Mouse (Mus musculus) hindlimb bud, embryonic 11.5 days (tissue): ENCODE measurements around the gene Fam171b.

Source experiments
- DNase-seq: peaks from one replicate; pipeline ENCODE4 v3.0.0-alpha.2; 2012; ENCODE audit warnings: low read depth, low spot score; ENCODE audit errors: extremely low spot score

Gene Fam171b

GRCm38 (mm10) chr2:83812483-83813272 lies at the start of gene Fam171b:
TSS of gene Fam171b (plus strand) at chr2:83812636.
- DNase-seq = peak; percentile 2

GRCm38 (mm10) chr2:83766058-83766457 lies 46.4 kb upstream of the Fam171b start:
- no peak for DNase-seq

DNA sequence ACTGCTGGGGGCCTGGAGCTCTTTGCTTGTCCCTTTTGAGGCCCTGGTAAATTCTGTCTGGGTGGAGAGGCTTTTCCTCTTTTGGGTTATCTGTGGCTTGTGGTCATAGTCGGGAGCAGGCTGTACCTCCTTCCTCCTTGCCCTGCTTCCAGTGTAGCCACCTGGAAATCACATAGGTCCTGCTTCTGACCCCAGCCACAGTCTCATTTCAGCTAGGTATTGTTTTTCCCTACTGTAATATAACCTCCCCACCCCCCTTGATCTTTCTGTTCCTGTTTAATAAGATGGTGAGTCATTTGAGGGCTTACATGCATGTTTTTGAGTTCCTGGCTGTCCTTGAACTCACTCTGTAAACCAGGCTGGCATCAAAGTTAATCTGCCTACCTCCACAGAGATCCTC lies 45.6 kb upstream of the Fam171b start:
- no peak for DNase-seq

DNA sequence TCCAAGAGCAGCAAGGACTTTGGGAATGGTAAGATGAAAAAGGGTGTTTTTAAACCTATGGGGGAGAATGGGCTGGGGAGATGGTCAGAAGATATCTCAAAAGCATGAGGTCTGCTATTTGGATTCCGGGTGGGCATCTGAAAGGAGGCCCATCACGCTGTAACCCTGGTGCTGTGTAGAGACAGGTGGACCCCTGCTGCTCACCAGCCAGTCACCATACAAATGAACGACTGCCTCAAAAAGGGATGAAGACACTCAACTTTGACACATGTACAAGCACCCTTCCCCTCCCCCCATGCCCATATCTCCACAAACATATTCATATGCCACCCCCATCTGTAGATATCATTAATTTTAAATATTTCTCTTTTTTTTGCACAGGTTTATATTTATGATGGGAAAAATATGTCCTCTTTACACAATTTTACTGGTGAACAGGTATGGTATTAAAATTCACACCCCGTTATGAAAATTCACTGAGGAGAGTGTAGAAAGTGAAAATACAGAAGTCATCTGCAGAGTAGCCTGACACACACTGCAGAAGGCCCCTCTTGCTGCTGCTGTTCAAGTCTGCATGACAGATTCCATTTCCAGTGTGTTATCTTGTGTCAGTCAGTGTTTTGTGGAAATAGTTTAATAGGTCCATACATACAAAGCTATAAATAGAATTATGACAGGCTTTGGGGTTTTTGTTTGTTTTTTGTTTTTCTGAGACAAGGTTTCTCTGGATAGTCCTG lies 44.0 kb upstream of the Fam171b start:
- DNase-seq = no peak

- DNase-seq = peak; percentile 42
These were observed 41.2 kb upstream of the Fam171b start for GRCm38 (mm10) chr2:83771155-83771812.

DNA sequence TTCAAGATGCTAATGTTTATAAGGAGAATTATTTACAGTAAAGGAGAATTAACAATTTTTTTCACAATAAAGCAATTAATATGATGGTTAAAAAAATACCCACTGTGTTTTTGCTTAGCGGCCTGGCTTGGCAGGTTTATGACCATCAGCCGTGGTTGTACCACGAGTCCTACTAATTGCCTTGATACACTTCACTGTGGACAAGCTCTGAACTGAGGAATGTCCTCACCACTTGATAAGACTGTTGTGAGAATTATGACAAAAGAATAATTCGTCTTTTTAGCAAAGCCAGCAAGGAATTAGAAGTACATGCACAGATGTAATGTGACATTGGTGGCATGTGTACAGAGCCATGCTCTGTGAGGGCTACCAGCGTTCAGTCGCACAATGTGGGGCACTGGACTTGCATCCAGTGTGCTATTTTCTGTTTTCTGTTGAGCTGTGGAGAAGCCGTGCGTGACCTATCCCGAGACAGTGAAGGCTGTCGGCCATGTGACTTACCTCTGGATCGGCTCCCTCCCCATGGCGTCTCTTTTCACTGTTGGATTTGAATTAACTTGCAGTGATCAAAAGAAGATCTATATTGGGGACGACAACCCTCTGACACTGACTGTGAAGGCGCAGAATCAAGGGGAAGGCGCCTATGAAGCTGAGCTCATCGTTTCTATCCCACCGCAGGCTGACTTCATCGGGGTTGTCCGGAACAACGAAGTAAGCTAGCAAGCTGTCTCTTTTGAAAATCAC lies 20.9 kb upstream of the Fam171b start:
- no peak for DNase-seq

DNA sequence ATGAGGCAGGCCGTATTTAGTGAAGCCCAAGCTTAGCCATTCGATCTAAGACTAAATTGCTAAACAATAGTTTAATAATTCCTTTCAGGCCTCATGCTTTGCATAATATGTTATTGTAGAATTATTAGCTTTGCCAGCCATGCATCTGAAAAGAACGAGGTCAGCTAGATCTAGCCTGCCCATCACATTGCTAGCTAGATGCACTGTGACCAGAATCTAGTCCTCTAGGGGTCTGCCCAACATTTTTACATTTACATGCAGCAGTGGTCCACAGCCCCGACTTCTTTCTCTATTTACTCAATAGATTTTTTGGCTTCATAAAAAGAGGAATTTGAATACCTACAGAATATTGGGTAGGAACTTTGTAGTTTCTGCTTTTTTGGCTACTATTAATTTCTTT lies 20.3 kb upstream of the Fam171b start:
- no peak for DNase-seq

DNA sequence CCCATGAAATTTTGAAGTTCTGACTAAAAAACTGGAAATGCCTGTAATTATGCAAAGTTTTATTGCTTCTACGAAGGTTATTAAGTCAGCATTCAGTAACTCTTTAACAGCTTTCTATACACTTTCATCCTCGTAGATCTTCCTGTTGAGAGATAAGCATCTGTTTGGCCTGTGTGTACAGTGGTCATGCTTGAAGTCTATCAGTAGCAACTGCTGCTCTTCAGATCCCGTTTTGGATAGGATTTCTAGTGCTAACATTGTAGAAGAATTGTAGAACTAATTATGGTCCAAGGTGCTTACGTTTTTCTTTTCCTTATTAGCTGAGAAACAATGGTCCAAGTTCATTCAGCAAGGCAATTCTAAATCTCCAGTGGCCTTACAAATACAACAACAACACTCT lies 16.7 kb upstream of the Fam171b start:
- no peak for DNase-seq

- DNase-seq = no peak
These were observed 14.4 kb upstream of the Fam171b start for GRCm38 (mm10) chr2:83797902-83798497.

GRCm38 (mm10) chr2:83813273-83813892 lies 947 bp downstream of the Fam171b start:
- DNase-seq = no peak

GRCm38 (mm10) chr2:83814009-83814408 lies 1.6 kb downstream of the Fam171b start:
- DNase-seq = no peak

GRCm38 (mm10) chr2:83816147-83816546 lies 3.7 kb downstream of the Fam171b start:
- DNase-seq = no peak

GRCm38 (mm10) chr2:83825161-83825560 lies 12.7 kb downstream of the Fam171b start:
- DNase-seq = no peak

DNA sequence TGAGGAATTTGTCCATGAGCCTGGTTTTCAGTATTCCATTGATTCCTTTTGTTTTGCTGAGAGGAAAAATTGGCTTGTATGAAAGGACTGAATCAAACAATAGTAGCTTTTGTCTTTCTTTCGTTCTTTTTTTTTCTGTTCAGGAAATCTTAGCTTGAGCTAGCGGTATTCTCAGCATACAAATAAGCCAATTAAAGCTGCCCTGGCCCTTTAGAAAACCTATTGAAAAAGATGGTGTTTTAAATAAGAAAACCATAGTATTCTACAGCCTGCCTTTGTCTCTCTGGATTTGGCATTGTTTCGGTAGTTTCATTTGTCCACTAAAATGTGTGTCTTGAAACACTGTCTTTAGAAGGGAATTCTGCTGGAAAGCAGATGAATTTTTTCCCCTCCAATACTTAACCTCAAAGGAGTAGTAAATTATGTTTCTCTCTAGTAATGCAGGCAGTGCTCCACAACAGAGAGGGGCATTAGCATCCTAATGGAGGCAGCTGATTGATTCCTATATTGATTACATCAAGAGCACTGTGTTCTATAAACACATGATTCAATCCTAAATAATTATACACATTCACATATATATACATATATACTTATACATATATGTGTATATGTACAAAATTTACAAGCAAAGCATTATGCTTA lies 16.6 kb downstream of the Fam171b start:
- no peak for DNase-seq

- no peak for DNase-seq
These were observed 20.5 kb downstream of the Fam171b start for GRCm38 (mm10) chr2:83832903-83833302.

GRCm38 (mm10) chr2:83835313-83836070 lies 23.1 kb downstream of the Fam171b start:
- DNase-seq = no peak

GRCm38 (mm10) chr2:83848495-83848894 lies 36.1 kb downstream of the Fam171b start:
- DNase-seq = no peak

GRCm38 (mm10) chr2:83853423-83853822 lies 41.0 kb downstream of the Fam171b start:
- DNase-seq = no peak

- DNase-seq = peak; percentile 54
These were observed 43.8 kb downstream of the Fam171b start for GRCm38 (mm10) chr2:83856236-83856635.
